Mouse (Mus musculus) liver, postnatal 0 days (tissue): ENCODE data around the gene Ssu72. TPM values are rescaled to one million over a fixed set of nuclear protein-coding genes. Genes with fewer than 3 reads are reported as not detected.

ENCODE experiments used
- ATAC-seq: fragments of 200-750 bp; cut with Nextera tagmentation; 2 replicates; pipeline ENCODE4 v1.8.0; 2017; ENCODE audit warnings: mild to moderate bottlenecking, moderate library complexity
- DNase-seq: peaks from one replicate; pipeline ENCODE4 v3.0.0-alpha.2; 2016
- H3K27ac ChIP-seq: fragments of 300-500 bp; sonication (generic); 2 replicates; pipeline ENCODE4 v1.5.1; 2014; ENCODE audit warnings: antibody characterized with exemption, moderate library complexity, mild to moderate bottlenecking, low read depth
- H3K27me3 ChIP-seq: fragments of 300-500 bp; sonication (generic); 2 replicates; pipeline ENCODE4 v1.6.1; 2014; ENCODE audit warnings: low read length, control low read depth, mixed read lengths; ENCODE audit not compliant: insufficient read depth
- H3K36me3 ChIP-seq: fragments of 300-500 bp; sonication (generic); replicated peaks from 2 replicates; pipeline ENCODE4 v1.6.1; 2014; ENCODE audit warnings: mild to moderate bottlenecking, control low read depth, low read length, moderate library complexity, mixed read lengths; ENCODE audit not compliant: insufficient read depth
- H3K4me1 ChIP-seq: fragments of 300-500 bp; sonication (generic); 2 replicates; pipeline ENCODE4 v1.6.1; 2014; ENCODE audit warnings: antibody characterized with exemption, mild to moderate bottlenecking, control low read depth; ENCODE audit not compliant: insufficient read depth
- H3K4me2 ChIP-seq: fragments of 300-500 bp; sonication (generic); 2 replicates; pipeline ENCODE4 v1.6.1; 2014; ENCODE audit warnings: low read depth, mild to moderate bottlenecking, low read length, moderate library complexity, mixed read lengths
- H3K4me3 ChIP-seq: fragments of 300-500 bp; sonication (generic); 2 replicates; pipeline ENCODE4 v1.5.1; 2014; ENCODE audit warnings: low read depth, low read length
- H3K9ac ChIP-seq: fragments of 300-500 bp; sonication (generic); replicated peaks from 2 replicates; pipeline ENCODE4 v1.6.1; 2014; ENCODE audit warnings: mild to moderate bottlenecking, moderate library complexity
- H3K9me3 ChIP-seq: fragments of 300-500 bp; sonication (generic); 2 replicates; pipeline ENCODE4 v1.6.1; 2016; ENCODE audit warnings: mild to moderate bottlenecking, control low read depth, low read length, mixed read lengths
- CTCF ChIP-seq: sonication (generic); IDR thresholded peaks from 2 replicates; pipeline ENCODE4 v1.5.1; 2016; ENCODE audit warnings: antibody characterized with exemption, low read depth
- EP300 ChIP-seq: IDR thresholded peaks from 2 replicates; pipeline ENCODE4 v1.6.1; 2016; ENCODE audit warnings: antibody characterized with exemption, low read depth, mild to moderate bottlenecking
- WGBS: fragments of 180-500 bp; shearing (Covaris S2); extraction: QIAGEN DNeasy Blood & Tissue Kit; methylation state at CpG from one replicate; pipeline ENCODE4 v1.1.7; 2014; ENCODE audit not compliant: insufficient replicate concordance; 5-methylcytosine and 5-hydroxymethylcytosine counted together
- polyA plus RNA-seq: library from polyadenylated mRNA; unstranded; fragments of >200 nt; fragmentation: Nextera tagmentation; extraction: Ambion mirVana; gene quantifications from 2 replicates; pipeline ENCODE4 v1.2.1, GENCODE M21; 2015

The Ssu72 gene
- polyA plus RNA-seq, 1 experiment from 2014 or later = 66.6 TPM

GRCm38 (mm10) chr4:155690571-155691375 lies 13.8 kb upstream of the Ssu72 start:
- no peak overlapping the region for H3K27ac ChIP-seq
- no peak for TF ChIP-seq CTCF
- TF ChIP-seq EP300 = no peak
- ATAC-seq (no peak), DNase-seq (no peak)
- H3K4me2 ChIP-seq = no peak overlapping the region
- no peak overlapping the region for H3K9ac ChIP-seq
- H3K4me3 ChIP-seq = no peak overlapping the region
- H3K27me3 ChIP-seq = peaks cover 23% of the 10 kb centered on the region
- H3K36me3 ChIP-seq = no peaks in the 10 kb centered on the region
- no peaks in the 10 kb centered on the region for H3K9me3 ChIP-seq
- peaks cover 5% of the 10 kb centered on the region; the same call in 1 of the 2 replicates for H3K4me1 ChIP-seq
- 76% methylated on average over 12 of the region's 12 CpGs for WGBS

GRCm38 (mm10) chr4:155692421-155692820 lies 12.2 kb upstream of the Ssu72 start:
- Histone ChIP-seq H3K36me3 (no peaks in the 10 kb centered on the region), H3K27me3 (peaks cover 27% of the 10 kb centered on the region), H3K4me2 (no peak overlapping the region), H3K9ac (no peak overlapping the region), H3K9me3 (no peaks in the 10 kb centered on the region), H3K27ac (no peak overlapping the region), H3K4me1 (peaks cover 5% of the 10 kb centered on the region; the same call in 1 of the 2 replicates), H3K4me3 (no peak overlapping the region)
- TF ChIP-seq EP300 = no peak
- TF ChIP-seq CTCF = no peak
- DNase-seq (no peak), ATAC-seq (no peak)
- WGBS = 93% methylated on average over 3 of the region's 3 CpGs

- Histone ChIP-seq H3K4me3 (peak within 1 kb of the TSS; percentile 54), H3K27me3 (peaks cover 27% of the 10 kb centered on the region), H3K9ac (peak within 1 kb of the TSS; percentile 31; the same call in 1 of the 2 replicates), H3K27ac (no peak within 1 kb of the TSS), H3K36me3 (no peaks in the 10 kb centered on the region), H3K4me2 (peak within 1 kb of the TSS; percentile 78), H3K9me3 (no peaks in the 10 kb centered on the region), H3K4me1 (peaks cover 5% of the 10 kb centered on the region; the same call in 1 of the 2 replicates)
- under 1% methylated on average over 26 of the region's 47 CpGs for WGBS
- peak; percentile 36 for DNase-seq
- TF ChIP-seq CTCF (peak; percentile 14; the same call in 1 of the 2 replicates), EP300 (no peak)
- ATAC-seq = peak; percentile 32; the same call in 1 of the 2 replicates
These were observed 10.5 kb upstream of the Ssu72 start, which contains the start of gene Fndc10 for GRCm38 (mm10) chr4:155694111-155694481. Gene Fndc10 (plus strand): TSS chr4:155694342.

- Histone ChIP-seq H3K27me3 (peaks cover 27% of the 10 kb centered on the region), H3K9ac (peak overlapping the region; percentile 31; the same call in 1 of the 2 replicates), H3K4me1 (peaks cover 5% of the 10 kb centered on the region; the same call in 1 of the 2 replicates), H3K9me3 (no peaks in the 10 kb centered on the region), H3K27ac (no peak overlapping the region), H3K4me3 (peak overlapping the region; percentile 54), H3K36me3 (no peaks in the 10 kb centered on the region), H3K4me2 (peak overlapping the region; percentile 78)
- 2% methylated on average over 82 of the region's 92 CpGs for WGBS
- peak; percentile 47; the same call in 1 of the 2 replicates for ATAC-seq
- peak; percentile 37; the same call in 1 of the 2 replicates for TF ChIP-seq CTCF
- TF ChIP-seq EP300 = no peak
- peak; percentile 46 for DNase-seq
These were observed 9.9 kb upstream of the Ssu72 start for GRCm38 (mm10) chr4:155694482-155695401.

- H3K4me1 ChIP-seq = peaks cover 5% of the 10 kb centered on the region; the same call in 1 of the 2 replicates
- H3K9me3 ChIP-seq = no peaks in the 10 kb centered on the region
- TF ChIP-seq EP300 (no peak), CTCF (no peak)
- ATAC-seq (no peak), DNase-seq (no peak)
- no peak overlapping the region for H3K9ac ChIP-seq
- H3K36me3 ChIP-seq = no peaks in the 10 kb centered on the region
- H3K27ac ChIP-seq = no peak overlapping the region
- H3K27me3 ChIP-seq = peaks cover 27% of the 10 kb centered on the region
- no peak overlapping the region for H3K4me2 ChIP-seq
- 73% methylated on average over 4 of the region's 4 CpGs for WGBS
- H3K4me3 ChIP-seq = no peak overlapping the region
These were observed 9.0 kb upstream of the Ssu72 start for GRCm38 (mm10) chr4:155695531-155696062.
